Mouse (Mus musculus) CH12.LX (cell line): ENCODE measurements around the gene Pappa2.

Experiments used
- GABPA ChIP-seq: IDR thresholded peaks from 2 replicates; pipeline ENCODE4 v1.6.1; 2012; ENCODE audit warnings: low read depth, low read length, improper control_type of control experiment, inconsistent platforms; ENCODE audit not compliant: insufficient replicate concordance
- NRF1 ChIP-seq: IDR thresholded peaks from 2 replicates; pipeline ENCODE4 v1.6.1; 2014; ENCODE audit warnings: low read depth, mild to moderate bottlenecking, inconsistent platforms, low read length, improper control_type of control experiment, moderate library complexity
- POLR2A ChIP-seq: IDR thresholded peaks from 2 replicates; pipeline ENCODE4 v1.6.1; 2011; ENCODE audit warnings: low read depth, mild to moderate bottlenecking, improper control_type of control experiment, low read length
- POLR2AphosphoS2 ChIP-seq: IDR thresholded peaks from 2 replicates; pipeline ENCODE4 v1.6.1; 2011; ENCODE audit warnings: low read depth, low read length, improper control_type of control experiment
- USF1 ChIP-seq: IDR thresholded peaks from 2 replicates; pipeline ENCODE4 v1.6.1; 2014; ENCODE audit warnings: low read depth, mild to moderate bottlenecking, inconsistent platforms, low read length, improper control_type of control experiment

DNA sequence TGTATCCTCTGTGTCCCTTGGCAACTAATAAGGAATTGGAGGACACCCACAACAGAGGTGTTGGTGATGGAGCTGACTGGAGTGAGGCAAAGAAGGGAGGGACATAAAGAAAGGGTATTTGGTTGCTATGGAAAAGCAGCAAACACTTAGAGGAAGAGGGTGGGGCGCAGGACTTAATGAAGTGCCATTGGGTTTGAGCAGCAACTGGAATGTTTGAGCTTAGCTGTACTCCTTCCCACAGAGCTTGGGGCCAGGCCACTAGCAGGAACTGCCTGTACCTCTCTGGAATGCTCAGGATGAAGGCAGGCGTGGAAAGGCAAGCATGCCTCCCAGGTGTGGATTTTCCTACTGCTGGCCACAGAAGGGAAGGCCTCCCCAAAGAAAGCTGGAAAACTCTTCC lies 281.0 kb downstream of the Pappa2 start:
- TF ChIP-seq NRF1 (no peak), GABPA (no peak), USF1 (no peak), POLR2A (no peak), POLR2AphosphoS2 (no peak)
